Mouse (Mus musculus): ENCODE measurements around the gene Defb48.
A peak's percentile ranks its signal among the peaks of the same experiment; 100 is the strongest.

Defb48 gene

DNA sequence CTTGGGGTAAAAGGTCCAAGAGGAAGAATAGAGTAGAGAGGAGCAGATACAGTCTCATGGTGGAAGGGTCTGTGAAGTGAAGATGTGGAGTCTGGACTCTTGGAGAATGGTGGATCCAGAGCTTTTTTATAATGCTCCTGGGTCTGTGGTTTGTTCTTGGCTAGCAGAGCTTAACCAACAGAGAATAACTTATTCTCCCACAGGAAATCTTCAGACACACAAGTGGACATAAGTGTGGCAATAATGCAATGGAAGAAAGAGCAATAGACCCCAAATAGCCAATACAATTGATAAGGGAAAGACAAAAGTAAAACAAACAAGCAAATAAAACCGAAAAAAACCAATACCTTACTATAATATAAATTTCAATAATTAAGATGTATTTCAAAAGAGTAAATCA is at the start of gene Defb48:
Defb48 (minus strand) TSS at position 101 of the 400 bp plus-strand sequence.
- no peak for DNase-seq

DNA sequence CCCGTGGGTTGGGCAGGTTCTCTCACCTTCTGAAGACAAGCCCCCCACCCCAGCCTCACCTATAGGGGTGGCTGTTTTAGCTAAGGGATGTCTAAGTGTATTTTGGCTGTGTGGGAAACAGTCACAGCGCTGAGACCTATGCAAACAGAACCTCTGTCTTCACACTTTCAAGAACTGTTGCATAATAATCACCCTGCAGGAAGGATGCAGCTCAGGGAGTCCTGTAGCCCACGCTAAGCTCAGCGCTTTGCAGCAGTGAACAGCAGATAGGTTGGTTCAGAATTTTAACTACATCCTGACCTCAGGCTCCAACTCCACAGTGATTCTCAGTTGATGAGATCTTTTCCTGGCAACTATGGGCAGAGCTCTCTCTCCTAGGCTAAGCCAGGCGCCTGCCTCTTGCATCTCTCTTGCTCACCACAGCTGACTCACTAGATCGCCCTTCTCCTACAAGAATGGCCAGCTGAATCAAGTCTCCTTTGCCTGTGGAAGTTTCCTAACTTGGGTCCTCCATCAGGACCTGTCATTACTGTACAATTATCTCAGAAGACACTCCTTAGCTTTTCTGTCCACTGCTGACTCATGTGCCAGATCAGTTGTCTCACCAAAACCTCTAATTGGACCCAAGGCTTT is 36.3 kb upstream of the Defb48 start:
- no peak for DNase-seq

GRCm38 (mm10) chr14:63014667-63015066 is 30.4 kb upstream of the Defb48 start:
- no peak for DNase-seq

DNA sequence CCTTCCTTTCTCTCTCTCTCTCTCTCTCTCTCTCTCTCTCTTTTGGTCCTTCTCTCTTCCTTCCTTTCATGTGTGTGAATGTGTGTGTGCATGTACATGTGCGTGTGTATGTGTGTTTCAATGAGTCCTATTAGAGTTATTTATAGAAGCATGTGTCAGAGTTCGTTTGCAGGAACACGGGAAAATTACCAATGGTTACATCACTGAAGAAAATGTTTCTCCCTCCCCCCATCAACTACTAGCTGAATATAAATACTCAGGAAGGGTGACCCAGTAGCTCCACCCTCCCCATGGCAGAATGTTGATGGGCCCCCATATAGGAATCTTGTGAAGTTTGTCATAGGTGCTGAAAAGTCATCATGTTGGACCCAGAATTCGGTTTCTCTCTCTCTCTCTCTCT is 28.8 kb upstream of the Defb48 start:
- DNase-seq, result no peak

GRCm38 (mm10) chr14:63011471-63011870 is 27.2 kb upstream of the Defb48 start, which contains the start of gene Defb43:
TSS of gene Defb43 (plus strand) at chr14:63011771.
- DNase-seq, result no peak

GRCm38 (mm10) chr14:63002588-63002987 is 18.3 kb upstream of the Defb48 start:
- DNase-seq, result no peak

- no peak for DNase-seq
These were observed 14.7 kb upstream of the Defb48 start for GRCm38 (mm10) chr14:62998977-62999376.

DNA sequence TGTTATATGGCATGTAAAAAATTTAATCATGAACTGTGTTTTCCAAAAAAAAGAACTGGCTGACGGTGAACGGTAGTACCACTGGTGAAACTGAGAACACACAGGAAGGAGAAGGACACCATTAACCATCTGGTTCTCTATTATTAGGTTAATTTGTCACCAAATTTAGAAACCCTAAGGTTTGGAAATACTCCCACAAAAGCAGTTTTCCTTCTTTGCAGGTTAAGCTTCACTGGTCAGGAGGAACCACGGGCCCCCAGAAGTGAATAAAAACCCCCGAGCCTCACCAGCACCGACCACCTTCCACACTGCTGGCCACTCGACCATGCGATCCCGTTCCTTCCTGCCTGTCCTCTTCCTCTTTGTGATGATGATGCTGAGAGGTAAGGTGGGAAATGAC is 13.5 kb upstream of the Defb48 start, which contains the start of gene Defb47:
Defb47 (plus strand) TSS at position 301 of the 400 bp plus-strand sequence.
- no peak for DNase-seq

- no peak for DNase-seq
These were observed 7.7 kb upstream of the Defb48 start for GRCm38 (mm10) chr14:62991849-62992510.

- no peak for DNase-seq
These were observed 7.0 kb upstream of the Defb48 start for GRCm38 (mm10) chr14:62991271-62991670.

GRCm38 (mm10) chr14:62979815-62980214 is 4.5 kb downstream of the Defb48 start:
- no peak for DNase-seq

DNA sequence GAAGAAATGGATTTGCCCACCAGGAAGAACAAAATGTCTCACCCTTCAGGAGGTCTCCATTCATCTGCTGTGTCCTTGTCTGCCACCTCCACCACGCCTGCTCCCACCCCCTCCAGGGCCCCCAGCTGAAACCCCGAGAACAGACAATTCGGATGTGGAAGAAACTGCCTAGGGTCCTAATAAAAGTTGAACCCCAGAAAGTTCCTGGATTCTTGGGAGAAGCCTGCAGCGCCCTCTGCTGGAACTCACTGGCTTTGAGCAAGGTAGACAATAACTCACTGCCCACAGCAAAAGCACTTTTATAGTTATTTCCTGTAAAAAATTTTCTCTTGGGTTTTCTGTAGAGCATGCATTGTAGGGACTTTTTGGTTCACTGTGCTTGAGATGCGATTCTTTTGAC is 9.3 kb downstream of the Defb48 start:
- DNase-seq, result peak; percentile 55

GRCm38 (mm10) chr14:62965811-62966520 is 18.3 kb downstream of the Defb48 start:
- no peak for DNase-seq

GRCm38 (mm10) chr14:62965342-62965741 is 19.0 kb downstream of the Defb48 start:
- no peak for DNase-seq

DNA sequence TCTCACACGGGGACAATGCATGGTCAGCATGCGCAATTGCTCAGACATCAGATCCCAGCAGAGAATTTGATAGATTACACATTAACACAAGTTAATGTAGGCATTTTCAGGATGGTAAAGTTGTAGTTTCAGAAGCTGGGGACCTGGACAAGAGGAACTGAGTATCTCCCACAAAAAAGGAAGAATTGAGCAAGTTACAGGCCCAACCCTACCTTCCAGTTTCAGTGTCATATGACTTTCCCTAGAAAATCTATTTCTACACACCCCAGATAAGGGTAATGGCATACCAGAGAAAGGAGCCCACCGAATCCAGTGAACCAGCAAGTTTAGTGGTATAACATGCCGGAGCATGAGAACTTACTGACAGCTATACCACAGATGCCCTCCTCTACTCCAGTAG is 20.7 kb downstream of the Defb48 start:
- no peak for DNase-seq

- no peak for DNase-seq
These were observed 28.2 kb downstream of the Defb48 start for GRCm38 (mm10) chr14:62956091-62956490.

- DNase-seq, result no peak
These were observed 37.5 kb downstream of the Defb48 start for GRCm38 (mm10) chr14:62946794-62947193.

DNA sequence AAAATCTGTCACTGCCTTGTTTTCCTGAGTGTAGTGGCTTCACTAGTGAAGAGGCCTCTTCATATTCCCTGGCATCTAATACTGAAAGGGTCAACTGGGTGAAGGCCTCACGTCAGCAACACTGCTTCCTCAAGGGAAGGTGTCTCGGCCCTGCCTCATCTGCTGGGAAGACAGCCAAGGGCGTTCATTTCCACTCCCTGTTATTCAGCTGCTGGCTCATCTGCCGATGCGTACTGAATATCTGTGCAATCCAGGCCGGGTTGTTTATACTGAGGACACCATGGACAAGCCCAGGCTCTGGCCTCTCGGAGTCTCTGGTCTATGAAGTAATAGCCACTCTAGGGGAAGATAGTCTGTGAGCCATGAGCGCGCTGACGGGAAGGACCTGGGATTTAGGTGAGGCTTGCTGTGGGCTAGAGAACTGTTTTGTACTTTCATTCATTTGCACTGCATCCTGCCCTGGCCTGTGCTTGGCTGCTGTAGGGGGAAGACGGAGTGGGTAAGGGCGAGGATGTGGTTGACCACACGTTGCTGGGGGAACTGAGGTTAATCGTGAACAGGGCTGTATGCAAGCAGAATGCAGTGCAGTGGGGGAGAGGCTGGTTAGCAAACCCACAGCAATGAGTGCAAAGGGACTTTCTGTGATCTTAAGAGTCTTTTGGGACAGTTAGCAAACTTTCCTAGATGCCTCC is 43.8 kb downstream of the Defb48 start:
- DNase-seq, result no peak

DNA sequence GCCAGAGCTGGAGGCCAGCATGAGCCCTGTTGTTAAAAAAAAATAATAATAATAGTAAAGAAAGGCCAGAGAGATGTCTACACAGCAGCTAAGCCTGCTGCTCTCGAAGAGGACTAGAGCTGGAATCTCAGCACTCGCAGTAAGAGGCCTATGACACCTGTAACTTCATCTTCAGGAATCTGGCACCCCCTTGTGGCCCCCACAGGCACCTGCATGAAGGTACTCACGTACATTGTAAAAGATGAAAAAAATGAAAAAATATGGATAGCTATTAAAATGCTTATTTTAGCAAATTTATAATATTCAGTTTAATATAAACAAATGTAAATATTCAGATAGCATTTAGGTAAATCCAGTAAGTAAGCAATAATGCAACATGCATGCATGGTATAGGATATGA is 44.9 kb downstream of the Defb48 start:
- DNase-seq, result no peak

- peak; percentile 35 for DNase-seq
These were observed 46.6 kb downstream of the Defb48 start for GRCm38 (mm10) chr14:62937675-62938074.

DNA sequence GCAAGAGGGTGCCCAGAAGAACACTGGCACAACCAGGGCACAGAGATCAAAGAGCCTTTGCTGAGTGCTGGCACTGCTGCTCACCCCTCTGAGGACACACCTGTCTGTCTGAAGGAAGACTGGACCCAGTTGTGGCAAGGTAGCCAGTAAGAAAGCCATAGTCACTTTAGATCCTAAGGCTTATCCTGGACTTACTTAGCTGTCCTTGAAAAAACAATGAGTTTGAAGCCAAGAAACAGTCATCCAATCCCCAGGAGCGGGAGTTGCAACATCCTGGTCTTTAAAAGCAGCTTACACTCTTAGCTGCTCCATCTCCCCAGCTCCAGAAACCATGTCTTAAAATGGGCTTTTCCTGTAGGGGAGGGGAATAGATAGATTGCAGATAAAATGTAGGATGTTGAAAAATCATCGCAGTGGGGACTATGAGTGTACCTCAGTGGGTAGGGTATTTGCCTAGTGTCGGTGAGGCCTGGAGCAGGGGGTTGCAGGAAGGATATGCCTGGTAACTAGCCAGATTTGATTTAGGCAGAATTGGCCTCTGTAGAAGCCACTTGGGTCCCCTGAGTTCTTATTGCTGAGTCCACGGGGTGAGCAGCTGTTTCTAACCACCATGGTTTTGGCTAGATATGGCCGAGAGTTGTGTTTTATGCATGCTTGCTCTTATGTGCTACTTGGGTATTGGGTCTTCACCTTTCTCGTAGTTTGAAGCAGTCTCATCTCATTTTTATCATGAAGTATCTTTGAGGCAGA is 47.5 kb downstream of the Defb48 start:
- no peak for DNase-seq

- DNase-seq, result no peak
These were observed 48.9 kb downstream of the Defb48 start for GRCm38 (mm10) chr14:62935361-62935760.

DNA sequence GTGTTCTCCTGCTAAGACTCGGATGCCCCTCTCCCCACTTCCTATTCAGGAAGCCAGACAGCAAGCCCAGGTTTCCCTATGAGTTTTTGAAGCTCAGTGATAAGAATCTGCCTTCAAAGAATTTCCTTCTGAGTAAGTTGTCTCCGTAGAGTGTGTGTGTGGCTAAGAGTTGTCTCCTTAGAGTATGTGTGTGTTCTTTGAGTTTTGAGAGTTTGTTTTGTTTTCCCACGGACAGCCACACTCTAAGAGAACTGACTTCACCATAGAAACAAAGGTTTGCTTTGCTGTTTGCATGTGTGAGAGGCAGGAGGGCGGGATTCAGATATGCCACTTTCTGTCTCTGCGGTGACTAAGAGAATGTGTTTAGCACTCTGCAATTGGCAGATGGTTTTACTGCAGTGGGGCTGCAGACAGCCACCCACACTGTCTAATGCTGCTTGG is 56.2 kb downstream of the Defb48 start:
- no peak for DNase-seq

Measured in cerebellum, adult 8-10 months (tissue).